28 mouse cellular contexts compared by ENCODE assay signal in genomic region chr15:62122265-62123023, GRCm38 (mm10).
DNase-seq lines count a peak whose midpoint lies in the region; ATAC-seq and TF ChIP-seq lines count a peak whose summit lies in the region.
"Had no signal": no experiment of that assay in that cellular context is flagged by ENCODE, and none has a peak within 500 bp of the region (broad histone marks: within the 10 kb centered on the region; RNA-seq: fewer than 3 reads in every experiment).

No protein-coding gene starts in this region.

- DNase-seq in forebrain, embryonic 10.5 days (ENCODE audit: extremely low spot score, low spot score) = no peak
- DNase-seq in G1E (ENCODE audit: low spot score) (peak; percentile 58), liver (peak; percentile 75)
- no peak for DNase-seq in embryo, embryonic 10 days (ENCODE audit: low spot score)
- no peak for DNase-seq in left cerebral cortex, postnatal 36 days (ENCODE audit: low spot score in 2 of 2)
- DNase-seq in spleen, postnatal 10 days (ENCODE audit: low spot score in 2 of 2) = no peak
- DNase-seq: adrenal gland, postnatal 14 days; cerebellum, adult 11 months; gastrocnemius, postnatal 10 days; kidney, adult 9 months; kidney, postnatal 25 days; lung, adult 18-20 months; lung, postnatal 10 days; right cerebral cortex, adult 18-20 months; thymus, adult 2 months; thymus, postnatal 4 days had no signal

- ATAC-seq in forebrain, embryonic 16.5 days = no peak
- peak; percentile 52; the same call in 1 of the 2 replicates for ATAC-seq in G1E (ENCODE audit: extremely low read depth, insufficient number of reproducible peaks, low FRiP score, poor library complexity, severe bottlenecking)
- ATAC-seq in liver, embryonic 16.5 days (ENCODE audit: low read depth) = peak; percentile 85
- ATAC-seq: forebrain, embryonic 15.5 days; hindbrain, postnatal 0 days; intestine, embryonic 16.5 days; midbrain, embryonic 15.5 days had no signal

- H3K36me3 ChIP-seq in forebrain, embryonic 10.5 days (replicated peaks) = no peaks in the 10 kb centered on the region
- H3K36me3 ChIP-seq in forebrain, embryonic 16.5 days (ENCODE audit: control insufficient read depth, insufficient read depth) = no peaks in the 10 kb centered on the region
- peaks cover 5% of the 10 kb centered on the region for H3K36me3 ChIP-seq in G1E (replicated peaks)
- H3K36me3 ChIP-seq in liver, embryonic 16.5 days (ENCODE audit: control insufficient read depth, insufficient read depth) = no peaks in the 10 kb centered on the region
- H3K36me3 ChIP-seq: embryonic facial prominence, embryonic 13.5 days; forebrain, embryonic 15.5 days; hindbrain, embryonic 10.5 days; midbrain, embryonic 15.5 days; neural tube, embryonic 13.5 days had no signal

- TF ChIP-seq CTCF in G1E (IDR thresholded peaks at IDR 0.05; ENCODE audit: low read depth, low read length) = no peak

- H3K9me3 ChIP-seq in forebrain, embryonic 10.5 days = no peaks in the 10 kb centered on the region
- H3K9me3 ChIP-seq in forebrain, embryonic 16.5 days (ENCODE audit: control insufficient read depth, low read length) = no peaks in the 10 kb centered on the region
- no peaks in the 10 kb centered on the region for H3K9me3 ChIP-seq in G1E (replicated peaks)
- H3K9me3 ChIP-seq in liver, embryonic 16.5 days (replicated peaks; ENCODE audit: control insufficient read depth, low read length) = no peaks in the 10 kb centered on the region
- H3K9me3 ChIP-seq: embryonic facial prominence, embryonic 13.5 days; forebrain, embryonic 15.5 days; hindbrain, embryonic 10.5 days; midbrain, embryonic 15.5 days; neural tube, embryonic 13.5 days had no signal

- H3K27me3 ChIP-seq in forebrain, embryonic 10.5 days (ENCODE audit: poor library complexity, severe bottlenecking) = no peaks in the 10 kb centered on the region
- H3K27me3 ChIP-seq in forebrain, embryonic 16.5 days (replicated peaks; ENCODE audit: control insufficient read depth, insufficient read depth, low read length) = no peaks in the 10 kb centered on the region
- no peaks in the 10 kb centered on the region for H3K27me3 ChIP-seq in G1E (ENCODE audit: insufficient read depth, low read length)
- no peaks in the 10 kb centered on the region for H3K27me3 ChIP-seq in liver, embryonic 16.5 days (ENCODE audit: control insufficient read depth, insufficient read depth, low read depth, low read length)
- H3K27me3 ChIP-seq: embryonic facial prominence, embryonic 13.5 days; forebrain, embryonic 15.5 days; midbrain, embryonic 15.5 days; neural tube, embryonic 13.5 days had no signal

- no peak overlapping the region for H3K4me2 ChIP-seq in forebrain, embryonic 16.5 days (ENCODE audit: low read length)
- peak overlapping the region; percentile 12 for H3K4me2 ChIP-seq in liver, embryonic 16.5 days (ENCODE audit: low read depth, low read length)
- H3K4me2 ChIP-seq: embryonic facial prominence, embryonic 13.5 days; forebrain, embryonic 15.5 days; midbrain, embryonic 15.5 days; neural tube, embryonic 13.5 days had no signal

- 90% methylated on average over 9 of the region's 9 CpGs for WGBS in forebrain, embryonic 10.5 days
- WGBS in forebrain, embryonic 16.5 days = 84% methylated on average over 9 of the region's 9 CpGs
- 24% methylated on average over 9 of the region's 9 CpGs for WGBS in liver, embryonic 16.5 days (ENCODE audit: insufficient replicate concordance)

- intact Hi-C loops in left cerebral cortex, postnatal 36 days (cut with DNase I) = no loop called here

- peaks cover 44% of the 10 kb centered on the region for H3K4me1 ChIP-seq in forebrain, embryonic 10.5 days
- peaks cover under 1% of the 10 kb centered on the region; the same call in 1 of the 2 replicates for H3K4me1 ChIP-seq in forebrain, embryonic 16.5 days (replicated peaks; ENCODE audit: control insufficient read depth, insufficient read depth, low read length)
- H3K4me1 ChIP-seq in G1E (ENCODE audit: insufficient read depth, low read depth, low read length) = peaks cover 88% of the 10 kb centered on the region
- peaks cover 32% of the 10 kb centered on the region for H3K4me1 ChIP-seq in liver, embryonic 16.5 days (ENCODE audit: control insufficient read depth, low read depth, low read length)
- H3K4me1 ChIP-seq: forebrain, embryonic 15.5 days; midbrain, embryonic 15.5 days had no signal

- H3K4me3 ChIP-seq in forebrain, embryonic 10.5 days = no peak overlapping the region
- H3K4me3 ChIP-seq in forebrain, embryonic 16.5 days (replicated peaks; ENCODE audit: low read length) = no peak overlapping the region
- H3K4me3 ChIP-seq in G1E (ENCODE audit: low read depth, low read length) = peak overlapping the region; percentile 44; the same call in 1 of the 2 replicates
- H3K4me3 ChIP-seq in liver, embryonic 16.5 days (ENCODE audit: low read depth, low read length) = no peak overlapping the region
- H3K4me3 ChIP-seq: embryonic facial prominence, embryonic 13.5 days; forebrain, embryonic 15.5 days; hindbrain, embryonic 10.5 days; layer of hippocampus, adult 2 months; midbrain, embryonic 15.5 days; myocyte; neural tube, embryonic 13.5 days had no signal

- H3K27ac ChIP-seq in forebrain, embryonic 10.5 days = 0 out of 2 replicates have a peak overlapping the region, but pooled peaks have one; percentile 32
- H3K27ac ChIP-seq in forebrain, embryonic 16.5 days (ENCODE audit: low read length) = no peak overlapping the region
- peak overlapping the region; percentile 43 for H3K27ac ChIP-seq in liver, embryonic 16.5 days (ENCODE audit: low read length)
- H3K27ac ChIP-seq: embryonic facial prominence, embryonic 13.5 days; forebrain, embryonic 15.5 days; hindbrain, embryonic 10.5 days; hindbrain, postnatal 0 days; layer of hippocampus, adult 2 months; midbrain, embryonic 15.5 days; neural tube, embryonic 13.5 days; stomach, postnatal 0 days had no signal

- no peak overlapping the region for H3K9ac ChIP-seq in forebrain, embryonic 16.5 days (replicated peaks; ENCODE audit: low read depth, low read length)
- H3K9ac ChIP-seq in liver, embryonic 16.5 days (ENCODE audit: low read depth, low read length) = 0 out of 2 replicates have a peak overlapping the region, but pooled peaks have one; percentile 4
- H3K9ac ChIP-seq: embryonic facial prominence, embryonic 13.5 days; forebrain, embryonic 15.5 days; midbrain, embryonic 15.5 days; neural tube, embryonic 13.5 days had no signal

Comparison
In these comparisons a context has a peak if more than half of its experiments do, and no peak if none do; other contexts are left out.
1. DNase-seq: peak in G1E (single experiment) and liver (single experiment); none in forebrain, embryonic 10.5 days (single experiment), embryo, embryonic 10 days (single experiment), left cerebral cortex, postnatal 36 days (0 of 2) and spleen, postnatal 10 days (0 of 2).